8 mouse cellular contexts compared by ENCODE assay signal in the genomic region with DNA sequence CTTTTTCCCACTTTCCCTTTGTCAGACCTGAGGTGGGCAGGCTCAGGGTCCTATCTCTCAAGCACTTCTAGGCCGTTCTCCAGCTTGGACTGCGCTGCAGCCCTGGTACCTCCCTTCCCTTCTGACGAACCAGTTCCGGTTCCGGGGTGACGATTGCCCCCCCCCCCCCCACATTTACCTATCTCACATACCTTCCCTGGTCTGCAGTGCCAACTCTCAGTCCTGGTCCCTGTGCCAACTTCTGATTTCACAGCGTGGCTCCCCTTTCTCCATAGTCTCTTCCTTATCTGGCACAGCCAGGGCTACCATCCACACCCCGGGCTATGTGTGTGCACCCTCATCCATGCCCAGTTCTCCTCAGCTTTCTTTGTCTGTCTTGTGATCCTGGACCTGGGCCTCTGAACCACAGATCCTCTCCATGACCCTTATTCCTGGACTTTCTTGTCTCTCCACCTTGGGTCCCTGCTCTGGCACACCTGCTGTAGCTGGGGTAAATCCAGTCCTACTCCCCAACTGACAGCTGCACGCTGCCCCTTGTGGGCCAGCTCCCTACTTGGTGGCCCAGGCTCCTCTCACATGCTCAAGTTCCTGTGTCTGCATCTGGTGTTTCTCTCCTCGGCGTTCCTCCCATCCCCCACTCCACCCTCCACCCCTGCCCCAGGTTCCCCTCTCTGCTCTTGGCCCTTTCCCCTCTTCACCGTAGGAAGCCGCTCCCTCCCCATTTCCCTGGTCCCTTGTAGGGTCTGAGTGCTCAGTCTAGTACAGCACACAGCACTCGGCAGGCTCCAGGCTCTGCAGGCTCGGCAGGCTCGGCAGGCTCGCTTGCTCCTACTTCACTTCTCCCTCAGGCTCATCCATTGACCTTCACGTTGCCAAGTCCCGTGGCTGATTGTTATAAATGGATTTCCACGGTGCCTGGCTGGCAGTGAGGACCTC. TPM values are rescaled to one million over a fixed set of nuclear protein-coding genes. Genes with fewer than 3 reads are reported as not detected.
A peak's percentile ranks its signal among the peaks of the same experiment; 100 is the strongest.
DNase-seq lines count a peak whose midpoint lies in the region; ATAC-seq and TF ChIP-seq lines count a peak whose summit lies in the region.

No protein-coding gene starts in this region.

- no peaks in the 10 kb centered on the region for H3K79me2 ChIP-seq in myocyte (ENCODE audit: control insufficient read depth, insufficient read depth)

- 13% methylated on average over 20 of the region's 20 CpGs for WGBS in bone marrow, adult 2 months
- 17% methylated on average over 16 of the region's 20 CpGs for WGBS in heart, embryonic 12.5 days
- 18% methylated on average over 17 of the region's 20 CpGs for WGBS in limb, embryonic 13.5 days

- TF ChIP-seq POLR2A in bone marrow, adult 2 months (IDR thresholded peaks at IDR 0.05; ENCODE audit: borderline replicate concordance, control insufficient read depth, low read depth, low read length) = 0 out of 2 replicates have a peak, but pooled peaks have one; percentile 14
- no peak for TF ChIP-seq POLR2A in myocyte (IDR thresholded peaks at IDR 0.05; ENCODE audit: insufficient read length, low read depth)

- H3K4me1 ChIP-seq in bone marrow, adult 2 months (ENCODE audit: control insufficient read depth, insufficient read depth, low read length) = peaks cover 6% of the 10 kb centered on the region; the same call in 1 of the 2 replicates
- peaks cover 24% of the 10 kb centered on the region for H3K4me1 ChIP-seq in heart, embryonic 12.5 days (replicated peaks)
- H3K4me1 ChIP-seq in limb, embryonic 13.5 days = peaks cover 24% of the 10 kb centered on the region

- H3K27me3 ChIP-seq in heart, embryonic 12.5 days (replicated peaks) = peaks cover 38% of the 10 kb centered on the region
- H3K27me3 ChIP-seq in limb, embryonic 13.5 days = peaks cover 58% of the 10 kb centered on the region
- H3K27me3 ChIP-seq in myocyte (ENCODE audit: control insufficient read depth, insufficient read depth, insufficient read length) = no peaks in the 10 kb centered on the region

- H3K36me3 ChIP-seq in heart, embryonic 12.5 days = no peaks in the 10 kb centered on the region
- no peaks in the 10 kb centered on the region for H3K36me3 ChIP-seq in limb, embryonic 13.5 days
- no peaks in the 10 kb centered on the region for H3K36me3 ChIP-seq in myocyte (ENCODE audit: control insufficient read depth, insufficient read depth)

- ATAC-seq in heart, embryonic 12.5 days (ENCODE audit: insufficient number of reproducible peaks, low FRiP score) = peak; percentile 49
- ATAC-seq in limb, embryonic 13.5 days (ENCODE audit: low FRiP score, low read depth) = peak; percentile 62; the same call in 1 of the 2 replicates

- H3ac ChIP-seq in myocyte (ENCODE audit: control insufficient read depth, insufficient read length) = no peak overlapping the region

- DNase-seq in left cerebral cortex, adult 2 months (ENCODE audit: extremely low spot score in 1 of 2, low spot score in 2 of 2) = peak in 1 of 2 experiments; percentile 11
- DNase-seq in left cerebral cortex, adult 18-20 months (ENCODE audit: low spot score in 2 of 2) = no peak
- no peak for DNase-seq in urinary bladder, adult 18-20 months (ENCODE audit: low spot score in 2 of 2)
- DNase-seq in layer of hippocampus, adult 8-10 months (ENCODE audit: low spot score in 2 of 2) = no peak

- no peaks in the 10 kb centered on the region for H3K9me3 ChIP-seq in heart, embryonic 12.5 days (replicated peaks)
- no peaks in the 10 kb centered on the region for H3K9me3 ChIP-seq in limb, embryonic 13.5 days

- no peak overlapping the region for H3K4me3 ChIP-seq in left cerebral cortex, adult 2 months
- peak overlapping the region; percentile 3 for H3K4me3 ChIP-seq in bone marrow, adult 2 months (replicated peaks; ENCODE audit: control insufficient read depth, low read depth, low read length)
- no peak overlapping the region for H3K4me3 ChIP-seq in heart, embryonic 12.5 days
- no peak overlapping the region for H3K4me3 ChIP-seq in limb, embryonic 13.5 days
- H3K4me3 ChIP-seq in myocyte = no peak overlapping the region

- no peak overlapping the region for H3K9ac ChIP-seq in heart, embryonic 12.5 days
- peak overlapping the region; percentile 53; the same call in 1 of the 2 replicates for H3K9ac ChIP-seq in limb, embryonic 13.5 days

- peak overlapping the region; percentile 37; the same call in 1 of the 2 replicates for H3K4me2 ChIP-seq in heart, embryonic 12.5 days
- peak overlapping the region; percentile 42 for H3K4me2 ChIP-seq in limb, embryonic 13.5 days (replicated peaks)
- peak overlapping the region; percentile 63 for H3K4me2 ChIP-seq in myocyte (ENCODE audit: low read depth)

- intact Hi-C loops in left cerebral cortex, adult 2 months (cut with DNase I) = no loop called here

- no peak for TF ChIP-seq CTCF in left cerebral cortex, adult 2 months (IDR thresholded peaks at IDR 0.05)
- no peak for TF ChIP-seq CTCF in bone marrow, adult 2 months (IDR thresholded peaks at IDR 0.05; ENCODE audit: control insufficient read depth, insufficient read depth, low read length)

- H3K27ac ChIP-seq in left cerebral cortex, adult 2 months = peak overlapping the region; percentile 89
- peak overlapping the region; percentile 73 for H3K27ac ChIP-seq in bone marrow, adult 2 months (ENCODE audit: control insufficient read depth, insufficient read depth, low read depth, low read length, poor library complexity)
- no peak overlapping the region for H3K27ac ChIP-seq in heart, embryonic 12.5 days (ENCODE audit: poor library complexity, severe bottlenecking)
- no peak overlapping the region for H3K27ac ChIP-seq in limb, embryonic 13.5 days

TF ChIP-seq in myocyte, 11 proteins besides CTCF, POLR2A, EP300 and RAD21:
- TF ChIP-seq POLR2AphosphoS2 (IDR thresholded peaks at IDR 0.05; ENCODE audit: insufficient read length, low read depth) = no peak
- TF ChIP-seq REST (IDR thresholded peaks at IDR 0.05; ENCODE audit: insufficient read depth, insufficient read length) = no peak
- no peak for TF ChIP-seq TCF3 (IDR thresholded peaks at IDR 0.05; ENCODE audit: insufficient read length, low read depth)
- TF ChIP-seq TCF12 (IDR thresholded peaks at IDR 0.05; ENCODE audit: insufficient read depth, poor library complexity, severe bottlenecking) = peak; percentile 52
- no peak for TF ChIP-seq E2F4 (IDR thresholded peaks at IDR 0.05; ENCODE audit: insufficient read depth)
- no peak for TF ChIP-seq MAX (IDR thresholded peaks at IDR 0.05; ENCODE audit: low read depth)
- TF ChIP-seq SRF (IDR thresholded peaks at IDR 0.05; ENCODE audit: control insufficient read depth, insufficient read length, low read depth) = no peak
- peak; percentile 85 to 94 (median 87) for TF ChIP-seq MYOG (IDR thresholded peaks at IDR 0.05; ENCODE audit: control insufficient read depth in 1 of 3, insufficient read depth in 1 of 3, insufficient read length in 2 of 3, low read depth in 2 of 3)
- TF ChIP-seq MYOD1 (IDR thresholded peaks at IDR 0.05; ENCODE audit: control insufficient read depth in 1 of 3, insufficient read length in 2 of 3, low read depth in 2 of 3) = peak; percentile 72 to 97 (median 88)
- no peak for TF ChIP-seq USF1 (IDR thresholded peaks at IDR 0.05; ENCODE audit: low read depth)
- no peak for TF ChIP-seq CEBPB (IDR thresholded peaks at IDR 0.05; ENCODE audit: insufficient read depth, poor library complexity, severe bottlenecking)

RNA-seq across cellular contexts. Expression of a gene that starts 5.5 kb away (rescaled TPM):
- 100 to 1,000 TPM; 439 to 468 TPM for total RNA-seq in left cerebral cortex, adult 2 months (2021)
- 100 to 1,000 TPM; 526 to 554 TPM for total RNA-seq in left cerebral cortex, adult 18-20 months (2021)
- 708 and 1,315 TPM in 2 replicates for polyA plus RNA-seq in bone marrow, adult 2 months (2011; ENCODE audit: insufficient read depth, insufficient read length, low replicate concordance, missing spikeins)
- polyA plus RNA-seq in heart, embryonic 12.5 days (2016; fragmentation: Nextera tagmentation; extraction: Ambion mirVana) = 601 and 631 TPM in 2 replicates
- 1,057 and 1,068 TPM in 2 replicates for polyA plus RNA-seq in limb, embryonic 13.5 days (2015; fragmentation: Nextera tagmentation; extraction: Ambion mirVana)
- 1,089 TPM for polyA plus RNA-seq in myocyte (2012; fragmentation: generic; extraction: Trizol)
- 100 to 1,000 TPM; 431 to 611 (median 527) TPM for total RNA-seq in layer of hippocampus, adult 8-10 months (2022)

RNA-seq across cellular contexts. Expression of a gene that starts 6.1 kb away (rescaled TPM):
- 100 to 1,000 TPM; 429 to 434 TPM for total RNA-seq in left cerebral cortex, adult 2 months (2021)
- total RNA-seq in left cerebral cortex, adult 18-20 months (2021) = 100 to 1,000 TPM; 421 to 438 TPM
- 10.7 and 13.4 TPM in 2 replicates for polyA plus RNA-seq in bone marrow, adult 2 months (2011; ENCODE audit: insufficient read depth, insufficient read length, low replicate concordance, missing spikeins)
- polyA plus RNA-seq in heart, embryonic 12.5 days (2016; fragmentation: Nextera tagmentation; extraction: Ambion mirVana) = 17.2 and 19.0 TPM in 2 replicates
- 5.5 and 5.6 TPM in 2 replicates for polyA plus RNA-seq in limb, embryonic 13.5 days (2015; fragmentation: Nextera tagmentation; extraction: Ambion mirVana)
- 54.7 TPM for polyA plus RNA-seq in myocyte (2012; fragmentation: generic; extraction: Trizol)
- 100 to 1,000 TPM; 383 to 406 (median 399) TPM for total RNA-seq in layer of hippocampus, adult 8-10 months (2022)

RNA-seq across cellular contexts. Expression of a gene that starts 35.7 kb away (rescaled TPM):
- total RNA-seq in left cerebral cortex, adult 2 months (2021) = 10 to 100 TPM; 23.7 to 26.4 TPM
- total RNA-seq in left cerebral cortex, adult 18-20 months (2021) = 10 to 100 TPM; 23.8 to 25.7 TPM
- 17.0 and 26.6 TPM in 2 replicates for polyA plus RNA-seq in bone marrow, adult 2 months (2011; ENCODE audit: insufficient read depth, insufficient read length, low replicate concordance, missing spikeins)
- 30.5 TPM in 2 replicates for polyA plus RNA-seq in heart, embryonic 12.5 days (2016; fragmentation: Nextera tagmentation; extraction: Ambion mirVana)
- 45.6 and 45.8 TPM in 2 replicates for polyA plus RNA-seq in limb, embryonic 13.5 days (2015; fragmentation: Nextera tagmentation; extraction: Ambion mirVana)
- 33.3 TPM for polyA plus RNA-seq in myocyte (2012; fragmentation: generic; extraction: Trizol)
- total RNA-seq in layer of hippocampus, adult 8-10 months (2022) = 10 to 100 TPM; 27.3 to 29.5 (median 29.0) TPM

Comparison
In these comparisons a context has a peak if more than half of its experiments do, and no peak if none do; other contexts are left out.
1. H3K27ac ChIP-seq: peak in left cerebral cortex, adult 2 months (single experiment) and bone marrow, adult 2 months (single experiment); none in heart, embryonic 12.5 days (single experiment) and limb, embryonic 13.5 days (single experiment).
2. Peak in every context shown above with its lines, with median percentiles within 50 percentile points of each other: H3K4me2 ChIP-seq.